Mouse (Mus musculus): ENCODE measurements around the gene Tbc1d22a. TPM values are rescaled to one million over a fixed set of nuclear protein-coding genes. Genes with fewer than 3 reads are reported as not detected.

The Tbc1d22a gene
- total RNA-seq, 1 experiment from 2014 or later, result 15.7 TPM

DNA sequence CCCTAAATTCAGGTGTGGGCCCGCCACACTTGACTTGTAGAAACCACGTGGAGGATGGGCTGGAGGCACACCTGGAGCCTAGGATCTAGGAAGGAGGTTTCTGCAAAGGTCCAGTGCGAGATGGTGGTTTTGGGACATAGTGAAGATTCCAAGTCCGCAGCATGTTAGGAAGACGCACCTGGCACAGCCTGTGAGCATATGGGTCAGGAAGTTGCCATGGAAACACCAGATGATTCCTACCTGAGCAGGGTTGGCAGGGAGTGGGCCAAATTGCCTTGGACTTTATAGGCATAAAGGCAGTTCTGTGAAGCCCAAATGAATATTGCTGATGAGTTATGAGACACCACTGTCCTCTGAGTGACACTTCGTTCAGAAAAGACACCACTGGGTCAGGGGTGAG lies 321.1 kb downstream of the Tbc1d22a start:
- ATAC-seq (replicated peaks; ENCODE audit: low read depth, poor library complexity, severe bottlenecking), result no peak

DNA sequence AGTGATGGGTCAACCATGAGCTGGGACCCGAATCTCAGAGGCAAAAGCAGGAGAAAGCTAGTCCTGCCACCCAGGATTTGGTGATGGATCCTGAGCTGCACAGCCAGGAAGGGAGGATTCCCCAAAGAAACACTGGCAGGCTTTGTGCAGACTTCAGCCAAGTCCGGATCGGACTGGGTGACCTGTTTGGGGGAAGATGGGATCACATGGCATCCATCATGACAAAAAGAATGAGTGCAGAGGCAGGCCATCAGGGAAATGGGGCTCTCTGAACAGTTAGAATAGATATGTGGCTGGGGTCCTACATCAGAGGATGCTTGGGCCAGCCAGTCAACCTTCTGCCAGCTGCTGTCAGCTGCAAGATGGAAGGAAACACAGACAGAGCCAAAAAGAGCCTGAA lies 328.1 kb downstream of the Tbc1d22a start:
- ATAC-seq (replicated peaks; ENCODE audit: low read depth, poor library complexity, severe bottlenecking), result no peak

DNA sequence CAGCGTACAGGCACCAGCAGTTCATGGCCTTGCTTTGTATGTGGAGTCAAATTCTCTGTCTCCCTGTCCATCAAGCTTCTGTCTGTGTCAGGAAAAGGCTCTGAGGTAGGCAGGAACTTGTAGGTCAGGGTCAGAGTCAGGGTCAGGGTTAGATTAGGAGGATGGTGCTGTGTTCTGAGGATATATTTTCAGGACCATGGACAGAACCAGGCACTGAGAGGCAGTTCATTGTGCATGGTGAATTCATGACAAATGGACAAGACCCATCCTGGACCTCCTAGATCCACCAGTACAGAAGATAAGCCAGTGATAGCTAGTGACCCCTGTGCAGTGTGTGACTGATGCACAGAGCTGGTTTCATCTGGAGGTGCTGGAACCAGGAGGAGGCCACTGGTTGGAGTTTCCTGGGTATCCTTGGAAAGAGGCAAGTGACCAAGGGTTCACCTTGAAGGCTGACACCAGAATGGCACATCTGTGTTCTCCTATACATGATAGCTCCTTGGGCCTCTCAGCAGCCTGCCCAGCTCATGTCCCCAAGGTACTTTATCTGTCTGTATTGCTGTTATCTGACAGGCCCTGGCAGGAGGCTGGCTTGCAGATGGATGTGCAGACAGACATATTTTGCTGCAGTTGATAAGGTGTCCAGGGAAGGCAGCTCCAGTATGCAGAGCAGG lies 330.0 kb downstream of the Tbc1d22a start:
- ATAC-seq (replicated peaks; ENCODE audit: low read depth, poor library complexity, severe bottlenecking), result no peak

Other genes starting within 250 kb of the Tbc1d22a start
- 3.3 and 3.6 TPM in 2 replicates for gene Celsr1, start 180.7 kb upstream of the Tbc1d22a start, total RNA-seq (2017)
- 29.5 and 33.1 TPM in 2 replicates for gene Gramd4, start 156.8 kb upstream of the Tbc1d22a start, total RNA-seq (2017)
- 17.2 and 20.0 TPM in 2 replicates for gene Cerk, start 28.3 kb upstream of the Tbc1d22a start, total RNA-seq (2017)